Mouse (Mus musculus): ENCODE data around the gene Dhx37.
"Not testable (repeated sequence)": the region's sequence is repeated elsewhere in the genome, so short reads cannot be mapped to it uniquely, and the experiment has no call there.

Dhx37 gene

GRCm38 (mm10) chr5:125448026-125448425, 14.1 kb upstream of the Dhx37 start:
- no peak for DNase-seq

DNA sequence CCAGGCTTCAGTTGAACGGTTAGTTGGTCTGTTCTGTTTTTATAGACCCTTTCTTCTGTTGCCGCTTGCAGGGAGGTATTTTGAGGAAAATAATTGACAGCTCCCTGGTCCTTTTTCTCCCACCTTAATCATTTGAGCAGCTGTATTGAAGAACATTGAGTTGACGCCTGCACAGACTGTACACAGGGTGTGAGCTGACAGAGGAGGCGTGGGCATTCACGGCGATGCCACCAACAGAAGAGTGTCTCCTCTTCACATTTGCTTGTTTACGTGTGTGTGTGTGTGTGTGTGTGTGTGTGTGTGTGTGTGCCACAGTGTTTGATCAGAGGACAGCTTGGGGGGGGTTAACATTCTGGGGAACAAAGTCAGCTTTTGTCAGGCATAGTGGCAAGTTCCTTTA, 12.4 kb upstream of the Dhx37 start:
- DNase-seq = no peak

- no peak for DNase-seq
Measured at GRCm38 (mm10) chr5:125444554-125444953, 10.6 kb upstream of the Dhx37 start.

DNA sequence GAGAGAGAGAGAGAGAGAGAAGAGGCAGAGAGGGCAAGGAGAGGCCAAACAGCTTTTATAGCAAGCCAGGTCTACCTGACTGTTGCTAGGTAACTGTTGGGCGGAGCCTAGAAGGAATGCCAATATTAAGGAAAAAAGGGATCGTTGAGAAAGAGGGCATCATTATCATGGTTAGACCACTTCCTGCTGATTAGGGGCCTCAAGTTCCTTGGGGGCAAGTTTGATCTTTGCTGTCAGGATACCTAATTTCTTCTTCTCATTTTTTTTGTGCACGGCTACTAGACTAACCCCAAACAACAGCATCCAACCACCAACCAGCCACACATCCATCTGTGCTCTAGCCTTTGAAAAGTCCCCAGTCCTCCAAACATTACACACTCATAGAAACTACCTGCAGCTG, 10.0 kb upstream of the Dhx37 start:
- no peak for DNase-seq

DNA sequence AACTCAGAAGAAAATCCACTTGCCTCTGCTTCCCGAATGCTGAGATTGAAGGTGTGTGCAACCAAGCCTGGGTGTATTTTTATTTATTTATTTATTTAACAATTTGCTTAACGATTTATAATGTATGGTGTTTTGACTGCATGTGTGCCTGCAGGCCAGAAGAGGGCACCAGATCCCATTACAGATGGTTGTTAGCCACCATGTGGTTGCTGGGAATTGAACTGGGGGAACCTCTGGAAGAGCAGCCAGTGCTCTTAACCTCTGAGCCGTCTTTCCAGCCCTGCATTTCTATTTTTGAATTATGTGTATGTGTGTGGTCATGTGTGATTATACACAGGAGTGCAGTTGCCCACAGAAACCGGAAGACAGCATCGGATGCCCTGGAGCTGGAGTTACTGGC, 9.4 kb upstream of the Dhx37 start:
- no peak for DNase-seq

DNA sequence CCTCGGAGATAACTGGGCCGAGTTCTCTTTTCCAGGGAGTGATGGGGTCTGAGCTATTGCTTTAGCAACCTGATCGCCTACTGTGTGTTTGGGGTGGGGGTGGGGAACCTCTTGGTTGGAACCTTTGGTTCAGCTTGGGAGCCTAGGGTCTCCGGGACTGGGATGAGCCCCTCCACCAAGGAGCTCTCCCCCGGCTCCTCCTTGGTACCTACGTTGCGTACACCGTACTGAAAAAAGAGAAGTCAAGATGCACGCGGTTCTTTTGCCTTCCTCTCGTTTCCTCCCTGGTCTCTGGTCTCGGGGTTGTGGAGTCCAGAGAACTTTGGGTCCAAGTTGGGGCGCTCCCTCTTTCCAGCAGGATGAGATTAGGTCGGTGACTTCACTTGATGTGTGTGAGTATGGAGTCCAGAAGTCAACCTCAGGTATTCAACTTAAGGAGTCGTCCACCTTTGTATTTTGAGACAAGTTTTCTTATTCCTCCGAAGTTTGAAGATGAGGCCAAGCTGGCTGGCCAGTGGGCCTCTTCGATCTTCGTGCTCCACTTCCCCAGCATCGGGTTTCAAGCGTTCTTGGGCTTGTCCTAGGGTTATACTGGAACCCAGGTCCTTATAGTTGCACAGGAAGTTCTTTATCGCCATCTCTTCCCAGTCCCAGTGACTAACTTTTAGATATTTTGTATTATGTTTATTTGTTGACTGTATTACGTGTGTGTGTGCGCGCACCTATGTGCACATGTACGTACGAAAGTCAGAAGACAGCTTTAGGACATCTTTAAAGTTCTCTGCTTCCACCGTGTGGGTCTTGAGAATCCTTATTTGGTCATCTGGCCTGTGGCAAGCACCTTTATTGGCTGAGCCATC, 8.4 kb upstream of the Dhx37 start:
- DNase-seq = peak in 1 of 2 experiments; percentile 17

DNA sequence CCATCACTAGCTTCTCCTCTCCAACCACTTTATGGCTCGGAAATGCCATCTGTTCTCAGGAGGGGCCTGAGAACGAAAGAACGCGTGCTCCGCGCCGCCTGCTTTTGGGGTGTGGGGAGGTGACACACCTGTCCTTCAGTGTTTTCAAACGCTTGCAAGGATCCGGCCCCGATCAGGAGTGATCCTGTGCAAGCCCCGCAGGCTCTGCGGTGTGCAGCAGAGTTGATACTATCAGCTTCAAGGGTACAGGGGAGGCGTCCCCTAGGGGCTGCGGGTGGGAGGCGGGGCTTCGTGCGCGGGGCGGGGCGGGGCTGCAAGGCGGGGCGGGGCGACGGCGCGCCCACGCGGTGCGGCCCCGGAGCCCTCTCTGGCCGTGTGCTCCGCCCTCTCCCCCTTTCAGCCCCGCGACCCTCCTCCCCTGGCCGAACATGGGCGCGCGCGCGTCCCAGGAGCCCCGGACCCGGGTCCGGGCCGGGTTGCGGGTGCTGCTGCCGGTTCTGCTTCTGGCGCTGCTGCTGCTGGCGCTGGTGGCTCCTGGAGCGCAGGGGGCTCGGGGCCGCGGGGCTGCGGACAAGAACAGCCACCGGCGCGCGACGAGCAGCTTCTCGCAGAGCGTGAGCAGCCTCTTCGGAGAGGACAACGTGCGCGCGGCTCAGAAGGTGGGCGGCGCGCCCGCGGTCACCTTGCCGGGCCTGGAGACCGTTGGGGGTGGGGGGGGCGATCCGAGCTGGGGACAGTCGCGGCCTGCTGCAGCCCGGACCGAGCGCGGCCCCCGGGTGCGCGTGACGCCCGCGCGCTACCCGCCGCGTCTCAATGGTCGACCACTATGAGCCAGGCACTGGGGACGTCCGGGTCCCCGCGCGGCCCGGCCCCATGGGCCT, 7.6 kb upstream of the Dhx37 start, which contains the start of gene Bri3bp:
TSS of gene Bri3bp (plus strand) at position 335 of the 881 bp plus-strand sequence.
- peak; percentile 54 to 60 for DNase-seq

GRCm38 (mm10) chr5:125440583-125441233, 6.8 kb upstream of the Dhx37 start:
- DNase-seq = no peak

DNA sequence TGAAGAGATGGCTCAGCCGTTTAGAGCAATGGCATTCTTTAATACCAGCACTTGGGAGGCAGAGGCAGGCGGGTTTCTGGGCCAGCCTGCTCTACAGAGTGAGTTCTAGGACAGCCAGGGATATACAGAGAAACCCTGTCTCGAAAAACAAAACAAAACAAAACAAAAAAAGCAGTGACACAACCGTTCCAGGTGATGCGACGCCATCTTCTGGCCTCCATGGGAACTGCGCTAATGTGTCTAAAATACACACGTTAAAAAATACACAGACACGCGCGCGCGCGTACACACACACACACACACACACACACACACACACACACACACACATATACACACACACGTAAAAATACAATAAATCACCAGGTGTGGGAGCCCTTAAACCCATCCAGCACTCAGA, 426 bp upstream of the Dhx37 start:
- DNase-seq = not testable (repeated sequence)

DNA sequence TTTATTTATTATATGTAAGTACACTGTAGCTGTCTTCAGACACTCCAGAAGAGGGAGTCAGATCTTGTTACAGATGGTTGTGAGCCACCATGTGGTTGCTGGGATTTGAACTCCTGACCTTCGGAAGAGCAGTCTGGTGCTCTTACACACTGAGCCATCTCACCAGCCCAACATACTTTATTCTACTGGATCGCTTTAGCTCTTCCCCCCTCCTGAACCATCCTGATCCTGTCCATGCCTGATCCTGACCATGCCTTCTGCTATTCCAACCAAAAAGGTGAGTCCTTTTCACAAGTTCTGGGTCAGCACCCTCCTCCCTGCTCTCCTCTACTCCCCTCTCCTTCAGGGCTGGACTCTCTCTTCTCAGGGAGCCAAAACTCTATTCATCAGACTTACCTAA, 1.6 kb downstream of the Dhx37 start:
- not testable (repeated sequence) for DNase-seq

- DNase-seq = no peak
Measured at GRCm38 (mm10) chr5:125426343-125426742, 7.6 kb downstream of the Dhx37 start.

DNA sequence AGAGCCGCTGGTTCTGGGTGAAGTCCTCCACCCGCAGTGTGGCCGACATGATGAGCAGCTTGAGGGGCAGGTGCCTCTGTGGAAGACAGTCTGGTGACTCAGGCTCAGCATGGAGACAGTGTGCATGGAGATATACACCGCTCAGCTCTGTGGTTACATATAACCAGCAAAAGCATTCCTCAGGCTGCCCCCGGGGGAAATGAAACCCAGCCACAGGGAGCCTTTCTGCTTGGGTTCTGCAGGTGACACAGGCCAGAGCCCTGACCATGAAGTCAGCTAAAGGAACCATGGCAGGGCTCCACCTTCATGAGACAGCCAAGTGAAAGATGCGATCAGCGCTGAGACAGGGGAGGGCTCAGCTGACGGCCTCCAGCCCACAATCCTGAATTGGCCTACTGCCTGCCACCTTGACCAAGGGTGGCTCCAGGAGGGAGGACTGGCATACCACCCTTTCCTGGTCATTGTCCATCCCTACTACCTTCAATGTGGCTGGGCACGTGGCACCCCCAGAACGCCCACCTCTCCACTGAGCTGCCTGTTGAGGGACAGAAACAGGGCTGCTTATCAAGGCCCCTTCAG, 8.1 kb downstream of the Dhx37 start:
- DNase-seq = no peak

DNA sequence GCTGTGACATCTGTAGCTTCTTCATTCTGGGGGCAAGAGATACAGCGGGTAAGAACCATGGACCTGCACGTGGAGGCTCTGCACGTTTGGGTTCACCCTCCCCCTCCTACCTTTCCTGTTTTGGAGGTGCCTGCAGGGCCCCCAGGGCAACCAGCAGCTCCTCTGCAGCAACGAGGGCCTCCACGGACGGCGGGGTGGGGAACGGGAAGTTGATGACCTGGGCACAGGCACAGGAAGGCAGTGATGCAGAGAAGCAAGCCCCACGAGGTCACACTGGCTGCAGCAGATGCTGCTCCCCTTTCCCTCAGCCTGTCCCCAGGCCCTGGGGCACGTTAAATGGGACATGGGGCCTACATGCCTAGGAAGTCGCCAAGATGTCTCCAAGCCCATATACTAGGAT, 14.8 kb downstream of the Dhx37 start:
- DNase-seq = no peak

- no peak for DNase-seq
Measured at GRCm38 (mm10) chr5:125418636-125419035, 15.3 kb downstream of the Dhx37 start.

- no peak for DNase-seq
Measured at GRCm38 (mm10) chr5:125416183-125416582, 17.7 kb downstream of the Dhx37 start.

GRCm38 (mm10) chr5:125413763-125414162, 20.2 kb downstream of the Dhx37 start:
- DNase-seq = peak in 1 of 2 experiments; percentile 26

- not testable (repeated sequence) for DNase-seq
Measured at GRCm38 (mm10) chr5:125412536-125412935, 21.4 kb downstream of the Dhx37 start.

DNA sequence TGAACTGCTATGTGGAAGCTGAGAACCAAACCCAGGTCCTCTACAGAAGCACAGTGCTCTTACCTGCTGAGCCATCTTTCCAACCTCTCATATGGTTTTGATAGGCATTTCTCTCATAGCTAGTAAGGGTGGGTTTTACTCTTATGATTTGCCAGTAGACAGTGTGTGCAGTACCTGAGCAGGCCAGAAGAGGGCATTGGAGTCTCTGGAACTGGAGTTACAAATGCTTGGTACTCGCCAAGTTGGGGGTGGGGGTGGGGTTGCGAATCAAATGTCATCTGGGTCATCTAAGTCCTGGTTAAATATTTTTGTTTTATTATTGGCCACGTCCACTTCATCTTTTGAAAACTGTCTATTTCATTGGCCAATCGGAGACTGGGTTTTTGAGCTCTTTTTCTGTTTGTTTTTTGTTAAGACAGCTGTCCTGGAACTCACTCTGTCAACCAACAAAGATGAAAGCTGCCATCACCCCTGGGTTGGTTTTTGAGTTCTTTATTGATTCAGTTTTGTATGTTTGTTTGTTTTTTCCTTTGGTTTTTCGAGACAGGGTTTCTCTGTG, 21.9 kb downstream of the Dhx37 start:
- DNase-seq = peak; percentile 57 to 77

GRCm38 (mm10) chr5:125409348-125410090, 24.4 kb downstream of the Dhx37 start:
- DNase-seq = peak; percentile 27 to 35

- peak; percentile 83 to 86 for DNase-seq
Measured at GRCm38 (mm10) chr5:125408842-125409241, 25.1 kb downstream of the Dhx37 start.

- no peak for DNase-seq
Measured at GRCm38 (mm10) chr5:125407910-125408575, 25.9 kb downstream of the Dhx37 start.
